Mouse (Mus musculus) ES-E14 (cell line): Measurements from ENCODE around the gene D8Ertd738e. TPM values are rescaled to one million over a fixed set of nuclear protein-coding genes. Genes with fewer than 3 reads are reported as not detected.

Experiments used
- DNase-seq: peaks from one replicate; pipeline ENCODE4 v3.0.0-alpha.2; 2013; ENCODE audit warnings: low read depth, low spot score
- H3K27ac ChIP-seq: 2 replicates; pipeline ENCODE4 v1.5.1; 2012; ENCODE audit warnings: low read depth, mild to moderate bottlenecking, low read length, moderate library complexity, mixed read lengths; ENCODE audit not compliant: poor library complexity, insufficient read depth, severe bottlenecking
- H3K36me3 ChIP-seq: 2 replicates; pipeline ENCODE4 v1.6.1; 2012; ENCODE audit warnings: mild to moderate bottlenecking, low read length, moderate library complexity, mixed read lengths; ENCODE audit not compliant: control insufficient read depth, poor library complexity, insufficient read depth, severe bottlenecking
- H3K4me1 ChIP-seq, 2 experiments: fragments of 150-350 bp in 1 of 2; sonication (generic) in 1 of 2; 2 replicates each; pipeline ENCODE4 v1.6.1; 2012; ENCODE audit warnings: low read length in 2 of 2, mild to moderate bottlenecking in 1 of 2, mixed read lengths in 1 of 2; ENCODE audit not compliant: control insufficient read depth in 2 of 2, insufficient read depth in 2 of 2, poor library complexity in 1 of 2
- H3K4me3 ChIP-seq, 2 experiments: fragments of 150-350 bp in 1 of 2; sonication (generic) in 1 of 2; 2 replicates each; pipeline ENCODE4 v1.5.1; 2012; ENCODE audit warnings: low read length in 2 of 2, low read depth in 1 of 2, mild to moderate bottlenecking in 1 of 2, mixed read lengths in 1 of 2; ENCODE audit not compliant: insufficient read depth in 1 of 2, poor library complexity in 1 of 2, severe bottlenecking in 1 of 2
- H3K9ac ChIP-seq: 2 replicates; pipeline ENCODE4 v1.6.1; 2012; ENCODE audit warnings: low read depth, mild to moderate bottlenecking, low read length, mixed read lengths; ENCODE audit not compliant: poor library complexity, insufficient read depth, severe bottlenecking
- H3K9me3 ChIP-seq: fragments of 150-350 bp; sonication (generic); 2 replicates; pipeline ENCODE4 v1.6.1; 2012; ENCODE audit warnings: low read depth, mild to moderate bottlenecking, low read length; ENCODE audit not compliant: control insufficient read depth, insufficient read depth
- CHD2 ChIP-seq: IDR thresholded peaks from 2 replicates; pipeline ENCODE4 v1.6.1; 2014; ENCODE audit warnings: mild to moderate bottlenecking, low read depth, low read length, inconsistent platforms
- HCFC1 ChIP-seq: IDR thresholded peaks from 2 replicates; pipeline ENCODE4 v1.6.1; 2012; ENCODE audit warnings: low read length, inconsistent platforms, borderline replicate concordance; ENCODE audit not compliant: insufficient read depth
- MAFK ChIP-seq: IDR thresholded peaks from 2 replicates; pipeline ENCODE4 v1.6.1; 2014; ENCODE audit warnings: mild to moderate bottlenecking, low read depth, low read length, inconsistent platforms; ENCODE audit not compliant: insufficient read depth
- ZC3H11A ChIP-seq: IDR thresholded peaks from 2 replicates; pipeline ENCODE4 v1.6.1; 2012; ENCODE audit warnings: low read depth, mild to moderate bottlenecking, inconsistent platforms, low read length, borderline replicate concordance
- ZNF384 ChIP-seq: IDR thresholded peaks from 2 replicates; pipeline ENCODE4 v1.6.1; 2012; ENCODE audit warnings: low read depth, low read length, inconsistent platforms
- in situ Hi-C, 2 experiments: fragments of 600-800 bp; cut with MboI; formaldehyde crosslinking; loops; one replicate each; pipeline ENCODE4 v1.15.1; 2025; ENCODE audit warnings: low sequenced_read_pairs in 2 of 2, inconsistent platforms in 1 of 2; ENCODE audit not compliant: unreplicated experiment in 2 of 2
- total RNA-seq: library from RNA; depleted of rRNA; stranded (reverse); fragments of 300-350 nt; gene quantifications from 2 replicates; pipeline ENCODE4 v1.2.3, GENCODE M21; 2012

Gene D8Ertd738e
- total RNA-seq, 1 experiment, result 181 TPM

- peaks cover 25% of the 10 kb centered on the region; the same call in 1 of the 2 replicates for H3K36me3 ChIP-seq
- no peak overlapping the region for H3K4me3 ChIP-seq
- no peak for DNase-seq
- in situ Hi-C loops, result no loop called here
- peak overlapping the region; percentile 13; the same call in 1 of the 2 replicates for H3K9ac ChIP-seq
- H3K9me3 ChIP-seq, result no peaks in the 10 kb centered on the region
- H3K27ac ChIP-seq, result peak overlapping the region; percentile 56; the same call in 1 of the 2 replicates
- TF ChIP-seq MAFK (no peak), ZNF384 (no peak)
- peaks cover under 1 to 12% of the 10 kb centered on the region in 2 experiments; a peak in 2 of 4 replicates for H3K4me1 ChIP-seq
Observed at GRCm38 (mm10) chr8:84207811-84208210, 41.7 kb downstream of the D8Ertd738e start.

GRCm38 (mm10) chr8:84206666-84207065 lies 42.9 kb downstream of the D8Ertd738e start:
- peaks cover 15% of the 10 kb centered on the region; the same call in 1 of the 2 replicates for H3K36me3 ChIP-seq
- H3K4me3 ChIP-seq, result no peak overlapping the region
- DNase-seq, result no peak
- no peak overlapping the region for H3K27ac ChIP-seq
- TF ChIP-seq MAFK, result peak; percentile 61; the same call in 1 of the 2 replicates
- no peak for TF ChIP-seq CHD2
- no peak overlapping the region for H3K9ac ChIP-seq
- peaks cover 3 to 17% of the 10 kb centered on the region in 2 experiments; a peak in 2 of 4 replicates for H3K4me1 ChIP-seq
- H3K9me3 ChIP-seq, result no peaks in the 10 kb centered on the region
- in situ Hi-C loops, result no loop called here

GRCm38 (mm10) chr8:84205073-84205472 lies 44.4 kb downstream of the D8Ertd738e start:
- TF ChIP-seq ZNF384 (no peak), ZC3H11A (no peak), CHD2 (no peak), HCFC1 (no peak), MAFK (no peak)
- H3K9ac ChIP-seq, result no peak overlapping the region
- no peaks in the 10 kb centered on the region for H3K9me3 ChIP-seq
- no peak overlapping the region for H3K27ac ChIP-seq
- H3K36me3 ChIP-seq, result peaks cover 8% of the 10 kb centered on the region; the same call in 1 of the 2 replicates
- in situ Hi-C loops, result no loop called here
- H3K4me3 ChIP-seq, result no peak overlapping the region
- peaks cover 3 to 19% of the 10 kb centered on the region in 2 experiments; a peak in 2 of 4 replicates for H3K4me1 ChIP-seq
- DNase-seq, result no peak

GRCm38 (mm10) chr8:84203975-84204772 lies 45.3 kb downstream of the D8Ertd738e start:
- TF ChIP-seq ZNF384 (0 out of 2 replicates have a peak, but pooled peaks have one; percentile 42), CHD2 (no peak), MAFK (no peak), HCFC1 (no peak), ZC3H11A (no peak)
- Histone ChIP-seq H3K27ac (peak overlapping the region; percentile 24; the same call in 1 of the 2 replicates), H3K4me1 (peaks cover 3 to 24% of the 10 kb centered on the region in 2 experiments; a peak in 2 of 4 replicates), H3K4me3 (peak overlapping the region; percentile 64 to 73), H3K9ac (peak overlapping the region; percentile 71), H3K9me3 (no peaks in the 10 kb centered on the region), H3K36me3 (peaks cover 5% of the 10 kb centered on the region; the same call in 1 of the 2 replicates)
- in situ Hi-C loops, result no loop called here
- DNase-seq, result no peak
